Mouse (Mus musculus) brain, embryonic 14.5 days (tissue): ENCODE data around the gene Ect2l.

Experiments used
- CTCF ChIP-seq: fragments of 200-500 bp; IDR thresholded peaks from 2 replicates; pipeline ENCODE4 v1.5.1; 2012; ENCODE audit warnings: inconsistent platforms, mild to moderate bottlenecking, moderate library complexity, borderline replicate concordance; ENCODE audit not compliant: insufficient read depth, insufficient read length; ENCODE audit errors: extremely low read depth
- POLR2A ChIP-seq: fragments of 200-500 bp; IDR thresholded peaks from 2 replicates; pipeline ENCODE4 v1.6.1; 2012; ENCODE audit warnings: mild to moderate bottlenecking, inconsistent platforms, borderline replicate concordance; ENCODE audit not compliant: poor library complexity, insufficient read depth, insufficient read length, severe bottlenecking; ENCODE audit errors: extremely low read depth

DNA sequence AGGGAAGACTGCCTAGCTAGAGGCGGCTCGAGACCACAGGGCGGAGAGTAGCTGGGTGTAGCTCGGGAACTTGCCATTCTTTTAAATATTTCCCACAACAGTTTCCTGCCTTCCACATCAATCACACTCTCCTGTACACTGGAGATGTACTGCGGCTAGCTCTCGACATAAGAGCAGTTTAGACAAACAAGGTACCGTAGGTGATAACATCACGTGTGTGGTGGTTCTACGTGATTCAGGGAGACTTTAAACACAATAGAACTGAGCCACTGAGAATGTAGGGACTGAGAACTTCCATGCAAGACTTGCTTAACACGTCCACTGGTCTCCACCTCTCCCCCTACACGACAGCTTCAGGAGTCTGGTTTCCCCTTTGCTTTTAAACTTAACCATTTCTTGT, 17.5 kb downstream of the Ect2l start:
- no peak for TF ChIP-seq CTCF
- no peak for TF ChIP-seq POLR2A
